Mouse (Mus musculus) CD4-positive, CD25-positive, alpha-beta regulatory T cell (primary cell): Measurements from ENCODE around the gene Lsp1. TPM values are rescaled to one million over a fixed set of nuclear protein-coding genes. Genes with fewer than 3 reads are reported as not detected.

ENCODE experiments used
- polyA plus RNA-seq: library from polyadenylated mRNA; unstranded; fragments of 100-300 nt; shearing (Covaris generic); gene quantifications from one replicate; pipeline ENCODE4 v1.2.1, GENCODE M21; 2017

Gene Lsp1
- 1,177 TPM for polyA plus RNA-seq

GRCm38 (mm10) chr7:142460636-142461077, at the start of gene Lsp1:
Gene Lsp1, plus strand, starts transcription at chr7:142460809.

GRCm38 (mm10) chr7:142434137-142434865, 26.3 kb upstream of the Lsp1 start, which contains the start of gene Syt8:
Gene Syt8, plus strand, starts transcription at chr7:142434850.

GRCm38 (mm10) chr7:142441585-142441984, 19.0 kb upstream of the Lsp1 start, which contains the start of gene Tnni2:
Gene Tnni2, plus strand, starts transcription at chr7:142441808.

GRCm38 (mm10) chr7:142498575-142498974, 38.0 kb downstream of the Lsp1 start, which contains the start of gene Tnnt3:
Gene Tnnt3, plus strand, starts transcription at chr7:142498836.

GRCm38 (mm10) chr7:142532671-142533058, 72.1 kb downstream of the Lsp1 start, which contains the start of gene Mrpl23:
Gene Mrpl23, plus strand, starts transcription at chr7:142532686.

Other genes starting within 250 kb of the Lsp1 start
- not detected for gene Gm7579, start 248.9 kb upstream of the Lsp1 start, polyA plus RNA-seq
- gene Krtap5-5, start 230.8 kb upstream of the Lsp1 start, polyA plus RNA-seq = not detected
- gene Gm40460, start 219.7 kb upstream of the Lsp1 start, polyA plus RNA-seq = not detected
- gene Gm2431, start 202.5 kb upstream of the Lsp1 start, polyA plus RNA-seq = not detected
- gene Gm4559, start 186.4 kb upstream of the Lsp1 start, polyA plus RNA-seq = not detected
- not detected for gene Krtap5-1, start 163.7 kb upstream of the Lsp1 start, polyA plus RNA-seq
- gene Krtap5-4, start 157.3 kb upstream of the Lsp1 start, polyA plus RNA-seq = not detected
- 4.5 TPM for gene Ifitm10, start 87.1 kb upstream of the Lsp1 start, polyA plus RNA-seq
- gene Gm49369, start 78.1 kb upstream of the Lsp1 start, polyA plus RNA-seq = not detected
- 352 TPM for gene Ctsd, start 72.8 kb upstream of the Lsp1 start, polyA plus RNA-seq
- gene Syt8, start 26.0 kb upstream of the Lsp1 start, polyA plus RNA-seq = not detected
- gene Tnni2, start 19.0 kb upstream of the Lsp1 start, polyA plus RNA-seq = not detected
- 5.0 TPM for gene Tnnt3, start 38.0 kb downstream of the Lsp1 start, polyA plus RNA-seq
- gene Mrpl23, start 71.9 kb downstream of the Lsp1 start, polyA plus RNA-seq = 6.0 TPM
- gene Igf2, start 206.0 kb downstream of the Lsp1 start, polyA plus RNA-seq = 0.50 TPM
- gene Gm49394, start 209.1 kb downstream of the Lsp1 start, polyA plus RNA-seq = not detected